Mouse (Mus musculus): Measurements from ENCODE around the gene Snap25. TPM values are rescaled to one million over a fixed set of nuclear protein-coding genes. Genes with fewer than 3 reads are reported as not detected.

Gene Snap25
- polyA plus RNA-seq, 1 experiment from 2014 or later, result 169 TPM

GRCm38 (mm10) chr2:136742230-136742629, 29.0 kb downstream of the Snap25 start:
- WGBS, result 95% methylated on average over 2 of the region's 2 CpGs
- Histone ChIP-seq H3K27me3 (replicated peaks; ENCODE audit: control insufficient read depth, insufficient read depth, low read length) (no peaks in the 10 kb centered on the region), H3K36me3 (ENCODE audit: control insufficient read depth, insufficient read depth) (no peaks in the 10 kb centered on the region), H3K4me1 (replicated peaks; ENCODE audit: control insufficient read depth, insufficient read depth, low read length) (peaks cover 5% of the 10 kb centered on the region), H3K9me3 (ENCODE audit: control insufficient read depth, low read length) (0 out of 2 replicates have a peak, but pooled peaks cover 3% of the 10 kb centered on the region), H3K4me2 (ENCODE audit: low read length) (no peak overlapping the region), H3K27ac (ENCODE audit: low read length) (no peak overlapping the region), H3K9ac (replicated peaks; ENCODE audit: low read depth, low read length) (no peak overlapping the region), H3K4me3 (replicated peaks; ENCODE audit: low read length) (no peak overlapping the region)
- ATAC-seq, result no peak

- ATAC-seq, result peak; percentile 93
- Histone ChIP-seq H3K36me3 (ENCODE audit: control insufficient read depth, insufficient read depth) (no peaks in the 10 kb centered on the region), H3K27ac (ENCODE audit: low read length) (peak overlapping the region; percentile 16), H3K4me3 (replicated peaks; ENCODE audit: low read length) (no peak overlapping the region), H3K9me3 (ENCODE audit: control insufficient read depth, low read length) (no peaks in the 10 kb centered on the region), H3K4me2 (ENCODE audit: low read length) (no peak overlapping the region), H3K9ac (replicated peaks; ENCODE audit: low read depth, low read length) (no peak overlapping the region), H3K27me3 (replicated peaks; ENCODE audit: control insufficient read depth, insufficient read depth, low read length) (no peaks in the 10 kb centered on the region), H3K4me1 (replicated peaks; ENCODE audit: control insufficient read depth, insufficient read depth, low read length) (peaks cover 5% of the 10 kb centered on the region)
- 54% methylated on average over 2 of the region's 2 CpGs for WGBS
Observed at GRCm38 (mm10) chr2:136744683-136745326, 31.6 kb downstream of the Snap25 start.

GRCm38 (mm10) chr2:136745327-136745994, 32.2 kb downstream of the Snap25 start:
- H3K27ac ChIP-seq (ENCODE audit: low read length), result peak overlapping the region; percentile 16
- H3K4me1 ChIP-seq (replicated peaks; ENCODE audit: control insufficient read depth, insufficient read depth, low read length), result peaks cover 5% of the 10 kb centered on the region
- H3K9me3 ChIP-seq (ENCODE audit: control insufficient read depth, low read length), result no peaks in the 10 kb centered on the region
- WGBS, result 24% methylated on average over 7 of the region's 7 CpGs
- no peak overlapping the region for H3K4me2 ChIP-seq (ENCODE audit: low read length)
- no peaks in the 10 kb centered on the region for H3K36me3 ChIP-seq (ENCODE audit: control insufficient read depth, insufficient read depth)
- no peak overlapping the region for H3K4me3 ChIP-seq (replicated peaks; ENCODE audit: low read length)
- no peak; the same call in 1 of the 2 replicates for ATAC-seq
- no peaks in the 10 kb centered on the region for H3K27me3 ChIP-seq (replicated peaks; ENCODE audit: control insufficient read depth, insufficient read depth, low read length)
- H3K9ac ChIP-seq (replicated peaks; ENCODE audit: low read depth, low read length), result no peak overlapping the region

- ATAC-seq, result peak; percentile 84
- Histone ChIP-seq H3K9ac (replicated peaks; ENCODE audit: low read depth, low read length) (no peak overlapping the region), H3K9me3 (ENCODE audit: control insufficient read depth, low read length) (no peaks in the 10 kb centered on the region), H3K27me3 (replicated peaks; ENCODE audit: control insufficient read depth, insufficient read depth, low read length) (no peaks in the 10 kb centered on the region), H3K27ac (ENCODE audit: low read length) (peak overlapping the region; percentile 18; the same call in 1 of the 2 replicates), H3K4me3 (replicated peaks; ENCODE audit: low read length) (no peak overlapping the region), H3K4me2 (ENCODE audit: low read length) (no peak overlapping the region), H3K36me3 (ENCODE audit: control insufficient read depth, insufficient read depth) (0 out of 2 replicates have a peak, but pooled peaks cover 2% of the 10 kb centered on the region), H3K4me1 (replicated peaks; ENCODE audit: control insufficient read depth, insufficient read depth, low read length) (peaks cover 13% of the 10 kb centered on the region)
- 18% methylated on average over 3 of the region's 3 CpGs for WGBS
Observed at GRCm38 (mm10) chr2:136753682-136754081, 40.4 kb downstream of the Snap25 start.

- Histone ChIP-seq H3K4me1 (replicated peaks; ENCODE audit: control insufficient read depth, insufficient read depth, low read length) (peaks cover 7% of the 10 kb centered on the region), H3K27ac (ENCODE audit: low read length) (peak overlapping the region; percentile 28; the same call in 1 of the 2 replicates), H3K9ac (replicated peaks; ENCODE audit: low read depth, low read length) (no peak overlapping the region), H3K36me3 (ENCODE audit: control insufficient read depth, insufficient read depth) (0 out of 2 replicates have a peak, but pooled peaks cover 2% of the 10 kb centered on the region), H3K4me2 (ENCODE audit: low read length) (no peak overlapping the region), H3K9me3 (ENCODE audit: control insufficient read depth, low read length) (no peaks in the 10 kb centered on the region), H3K27me3 (replicated peaks; ENCODE audit: control insufficient read depth, insufficient read depth, low read length) (no peaks in the 10 kb centered on the region), H3K4me3 (replicated peaks; ENCODE audit: low read length) (no peak overlapping the region)
- WGBS, result 27% methylated on average over 5 of the region's 5 CpGs
- ATAC-seq, result peak; percentile 87
Observed at GRCm38 (mm10) chr2:136758809-136759551, 45.7 kb downstream of the Snap25 start.

GRCm38 (mm10) chr2:136778156-136778555, 64.9 kb downstream of the Snap25 start:
- H3K9ac ChIP-seq (replicated peaks; ENCODE audit: low read depth, low read length), result no peak overlapping the region
- H3K36me3 ChIP-seq (ENCODE audit: control insufficient read depth, insufficient read depth), result peaks cover 6% of the 10 kb centered on the region; the same call in 1 of the 2 replicates
- peaks cover 3% of the 10 kb centered on the region; the same call in 1 of the 2 replicates for H3K4me1 ChIP-seq (replicated peaks; ENCODE audit: control insufficient read depth, insufficient read depth, low read length)
- WGBS, result 70% methylated on average over 2 of the region's 2 CpGs
- no peak overlapping the region for H3K27ac ChIP-seq (ENCODE audit: low read length)
- H3K4me3 ChIP-seq (replicated peaks; ENCODE audit: low read length), result no peak overlapping the region
- H3K4me2 ChIP-seq (ENCODE audit: low read length), result no peak overlapping the region
- no peaks in the 10 kb centered on the region for H3K9me3 ChIP-seq (ENCODE audit: control insufficient read depth, low read length)
- H3K27me3 ChIP-seq (replicated peaks; ENCODE audit: control insufficient read depth, insufficient read depth, low read length), result no peaks in the 10 kb centered on the region
- ATAC-seq, result no peak

GRCm38 (mm10) chr2:136778674-136779073, 65.4 kb downstream of the Snap25 start:
- Histone ChIP-seq H3K9me3 (ENCODE audit: control insufficient read depth, low read length) (no peaks in the 10 kb centered on the region), H3K36me3 (ENCODE audit: control insufficient read depth, insufficient read depth) (peaks cover 6% of the 10 kb centered on the region; the same call in 1 of the 2 replicates), H3K27ac (ENCODE audit: low read length) (no peak overlapping the region), H3K27me3 (replicated peaks; ENCODE audit: control insufficient read depth, insufficient read depth, low read length) (no peaks in the 10 kb centered on the region), H3K4me2 (ENCODE audit: low read length) (no peak overlapping the region), H3K4me1 (replicated peaks; ENCODE audit: control insufficient read depth, insufficient read depth, low read length) (peaks cover 3% of the 10 kb centered on the region; the same call in 1 of the 2 replicates), H3K9ac (replicated peaks; ENCODE audit: low read depth, low read length) (no peak overlapping the region), H3K4me3 (replicated peaks; ENCODE audit: low read length) (no peak overlapping the region)
- 93% methylated on average over 3 of the region's 3 CpGs for WGBS
- ATAC-seq, result no peak

- Histone ChIP-seq H3K27ac (ENCODE audit: low read length) (no peak overlapping the region), H3K36me3 (ENCODE audit: control insufficient read depth, insufficient read depth) (peaks cover 6% of the 10 kb centered on the region; the same call in 1 of the 2 replicates), H3K9ac (replicated peaks; ENCODE audit: low read depth, low read length) (no peak overlapping the region), H3K4me2 (ENCODE audit: low read length) (no peak overlapping the region), H3K27me3 (replicated peaks; ENCODE audit: control insufficient read depth, insufficient read depth, low read length) (no peaks in the 10 kb centered on the region), H3K4me1 (replicated peaks; ENCODE audit: control insufficient read depth, insufficient read depth, low read length) (peaks cover 3% of the 10 kb centered on the region; the same call in 1 of the 2 replicates), H3K9me3 (ENCODE audit: control insufficient read depth, low read length) (no peaks in the 10 kb centered on the region), H3K4me3 (replicated peaks; ENCODE audit: low read length) (no peak overlapping the region)
- no peak for ATAC-seq
Observed at GRCm38 (mm10) chr2:136780268-136780667, 67.0 kb downstream of the Snap25 start.

- WGBS, result 60% methylated on average over 4 of the region's 4 CpGs
- H3K9me3 ChIP-seq (ENCODE audit: control insufficient read depth, low read length), result no peaks in the 10 kb centered on the region
- H3K4me3 ChIP-seq (replicated peaks; ENCODE audit: low read length), result no peak overlapping the region
- no peak overlapping the region for H3K9ac ChIP-seq (replicated peaks; ENCODE audit: low read depth, low read length)
- H3K27ac ChIP-seq (ENCODE audit: low read length), result no peak overlapping the region
- H3K36me3 ChIP-seq (ENCODE audit: control insufficient read depth, insufficient read depth), result no peaks in the 10 kb centered on the region
- ATAC-seq, result peak; percentile 50
- H3K4me1 ChIP-seq (replicated peaks; ENCODE audit: control insufficient read depth, insufficient read depth, low read length), result peaks cover 3% of the 10 kb centered on the region; the same call in 1 of the 2 replicates
- no peaks in the 10 kb centered on the region for H3K27me3 ChIP-seq (replicated peaks; ENCODE audit: control insufficient read depth, insufficient read depth, low read length)
- H3K4me2 ChIP-seq (ENCODE audit: low read length), result no peak overlapping the region
Observed at GRCm38 (mm10) chr2:136784310-136784709, 71.1 kb downstream of the Snap25 start.
